Mouse (Mus musculus): ENCODE measurements around the gene Zdhhc4. TPM values are rescaled to one million over a fixed set of nuclear protein-coding genes. Genes with fewer than 3 reads are reported as not detected.

Gene Zdhhc4
- total RNA-seq, 2 experiments from 2014 or later = 35.0 to 40.6 TPM

GRCm38 (mm10) chr5:143314730-143315513 lies 14.1 kb downstream of the Zdhhc4 start, which contains the start of gene E130309D02Rik:
TSS of gene E130309D02Rik (minus strand) at chr5:143315360.
- peak; percentile 94 for DNase-seq
- TF ChIP-seq CTCF (IDR thresholded peaks at IDR 0.05) = no peak; the same call in 1 of the 2 replicates
- Histone ChIP-seq H3K27ac (peak within 1 kb of the TSS; percentile 93), H3K4me3 (peak within 1 kb of the TSS; percentile 98)
- intact Hi-C loops (cut with DNase I) = no loop called here

- intact Hi-C loops (cut with DNase I) = no loop called here
- TF ChIP-seq CTCF (IDR thresholded peaks at IDR 0.05) = no peak
- DNase-seq = no peak
- Histone ChIP-seq H3K27ac (peak overlapping the region; percentile 93), H3K4me3 (peak overlapping the region; percentile 98)
Observed at GRCm38 (mm10) chr5:143314183-143314729, 14.8 kb downstream of the Zdhhc4 start.

DNA sequence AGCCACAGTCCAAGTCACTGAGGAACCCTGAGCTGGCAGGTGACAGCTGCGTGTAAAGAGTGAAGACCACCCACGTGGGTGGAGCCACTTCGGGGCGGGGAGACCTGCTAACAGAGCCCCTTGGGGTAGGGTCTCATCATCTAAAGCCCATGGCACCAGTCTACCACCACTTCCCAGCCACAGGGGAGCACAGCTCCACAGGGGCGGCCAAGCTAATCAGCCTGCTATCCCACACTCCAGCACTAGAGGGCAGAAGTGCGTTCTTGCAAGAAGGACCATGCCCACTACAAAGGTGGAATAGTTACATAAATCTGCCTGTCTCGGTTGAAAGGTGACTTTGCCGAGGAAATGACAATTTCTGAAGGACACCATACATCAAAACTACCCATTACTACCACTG lies 17.2 kb downstream of the Zdhhc4 start:
- intact Hi-C loops (cut with DNase I) = no loop called here
- H3K27ac ChIP-seq = no peak overlapping the region
- TF ChIP-seq CTCF (IDR thresholded peaks at IDR 0.05) = peak; percentile 90
- peak; percentile 85 for DNase-seq
- H3K4me3 ChIP-seq = no peak overlapping the region

- no peak overlapping the region for H3K27ac ChIP-seq
- no peak for DNase-seq
- intact Hi-C loops (cut with DNase I) = no loop called here
- no peak for TF ChIP-seq CTCF (IDR thresholded peaks at IDR 0.05)
- H3K4me3 ChIP-seq = no peak overlapping the region
Observed at GRCm38 (mm10) chr5:143309916-143310315, 19.1 kb downstream of the Zdhhc4 start.

DNA sequence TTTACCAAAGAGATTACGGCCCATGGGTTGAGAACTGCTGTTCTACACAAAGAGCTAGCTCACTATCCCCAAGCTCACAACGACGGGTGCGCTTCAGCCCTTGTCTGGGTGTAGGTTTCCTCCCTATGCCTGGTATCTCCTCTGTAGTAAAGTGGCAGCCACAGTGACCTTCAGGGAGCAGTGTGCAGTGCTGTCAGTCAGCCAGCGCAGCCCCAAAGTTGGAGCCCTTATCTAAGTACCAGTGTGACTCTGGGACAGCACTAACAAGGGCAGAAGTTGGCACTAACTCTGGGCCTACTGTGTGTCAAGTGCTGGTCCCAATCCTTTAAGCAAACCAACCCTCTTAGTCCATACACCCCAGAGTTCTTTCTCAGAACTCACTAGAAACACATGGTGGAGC lies 20.2 kb downstream of the Zdhhc4 start:
- no peak for TF ChIP-seq CTCF (IDR thresholded peaks at IDR 0.05)
- DNase-seq = no peak
- intact Hi-C loops (cut with DNase I) = no loop called here
- Histone ChIP-seq H3K27ac (no peak overlapping the region), H3K4me3 (no peak overlapping the region)

GRCm38 (mm10) chr5:143304251-143304650 lies 24.8 kb downstream of the Zdhhc4 start:
- TF ChIP-seq CTCF (IDR thresholded peaks at IDR 0.05) = no peak
- DNase-seq = no peak
- intact Hi-C loops (cut with DNase I) = no loop called here
- H3K4me3 ChIP-seq = no peak overlapping the region
- H3K27ac ChIP-seq = no peak overlapping the region

- intact Hi-C loops (cut with DNase I) = no loop called here
- no peak overlapping the region for H3K27ac ChIP-seq
- no peak for DNase-seq
Observed at GRCm38 (mm10) chr5:143301296-143301695, 27.8 kb downstream of the Zdhhc4 start.

DNA sequence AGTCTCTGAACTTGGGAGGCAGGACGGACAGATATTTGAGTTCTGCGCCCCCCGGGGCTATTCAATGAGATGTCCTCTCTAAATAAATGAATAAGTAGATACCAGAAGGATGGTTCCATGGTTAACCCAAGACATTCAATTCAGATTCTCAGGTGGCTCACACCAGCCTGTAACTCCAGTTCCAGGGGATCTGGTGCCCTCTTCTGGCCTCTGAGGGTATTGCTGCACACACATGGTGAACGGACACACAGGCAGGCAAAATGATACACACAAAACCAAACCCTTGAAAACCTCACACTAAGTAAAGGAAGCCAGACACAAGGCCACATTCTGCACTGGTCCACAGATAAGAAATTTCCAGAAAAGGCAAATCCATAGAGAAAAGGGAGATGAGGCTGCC lies 29.4 kb downstream of the Zdhhc4 start:
- H3K4me3 ChIP-seq = no peak overlapping the region
- H3K27ac ChIP-seq = no peak overlapping the region
- peak; percentile 37 for DNase-seq
- TF ChIP-seq CTCF (IDR thresholded peaks at IDR 0.05) = peak; percentile 68
- intact Hi-C loops (cut with DNase I) = no loop called here

More at GRCm38 (mm10) chr5:143301296-143301695, 27.8 kb downstream of the Zdhhc4 start:
- TF ChIP-seq CTCF (IDR thresholded peaks at IDR 0.05) = peak; percentile 20; the same call in 1 of the 2 replicates
- no peak overlapping the region for H3K4me3 ChIP-seq

DNA sequence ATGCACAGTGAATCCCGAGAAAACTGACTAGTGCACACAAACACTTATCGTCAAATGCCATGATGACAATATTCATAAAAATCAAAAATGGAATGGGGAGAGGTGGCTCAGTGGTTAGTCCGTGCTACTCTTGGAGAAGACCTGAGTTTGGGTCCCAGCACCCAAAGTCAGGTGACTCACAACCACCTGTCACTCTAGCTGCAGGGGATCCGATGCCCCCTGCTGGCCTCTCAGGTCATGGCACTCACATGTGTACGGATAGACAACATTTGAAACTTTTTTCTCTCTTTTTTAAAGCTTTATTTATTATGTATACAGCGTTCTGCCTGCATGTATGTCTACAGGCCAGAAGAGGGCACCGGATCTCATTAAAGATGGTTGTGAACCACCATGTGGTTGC lies 30.7 kb downstream of the Zdhhc4 start:
- no peak for DNase-seq
- TF ChIP-seq CTCF (IDR thresholded peaks at IDR 0.05) = peak; percentile 44
- no peak overlapping the region for H3K4me3 ChIP-seq
- no peak overlapping the region for H3K27ac ChIP-seq
- intact Hi-C loops (cut with DNase I) = no loop called here

- intact Hi-C loops (cut with DNase I) = no loop called here
- no peak for TF ChIP-seq CTCF (IDR thresholded peaks at IDR 0.05)
Observed at GRCm38 (mm10) chr5:143297986-143298385, 31.1 kb downstream of the Zdhhc4 start.

DNA sequence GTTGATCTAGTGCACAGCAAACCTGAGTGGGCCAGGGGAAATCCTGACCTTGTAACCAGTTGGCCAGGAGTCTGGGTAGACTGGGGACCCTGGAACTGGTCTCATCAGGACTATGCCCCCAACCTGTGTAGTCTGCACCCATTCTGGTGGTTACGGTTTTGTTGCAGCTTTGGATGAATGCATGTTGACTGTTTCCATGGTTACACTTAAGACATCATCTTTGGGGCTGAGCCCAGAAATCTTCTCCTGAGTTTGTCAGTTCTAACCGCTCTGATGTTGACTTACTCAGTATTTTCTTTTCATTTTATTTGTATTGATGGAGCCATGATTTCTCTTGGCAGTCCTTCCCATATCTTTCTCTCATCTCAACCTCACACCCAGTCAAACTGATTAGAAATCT lies 33.7 kb downstream of the Zdhhc4 start:
- Histone ChIP-seq H3K27ac (no peak overlapping the region), H3K4me3 (no peak overlapping the region)
- TF ChIP-seq CTCF (IDR thresholded peaks at IDR 0.05) = no peak
- intact Hi-C loops (cut with DNase I) = no loop called here
- no peak for DNase-seq

More at GRCm38 (mm10) chr5:143297986-143298385, 31.1 kb downstream of the Zdhhc4 start:
- no peak for DNase-seq
- Histone ChIP-seq H3K27ac (no peak overlapping the region), H3K4me3 (no peak overlapping the region)

- DNase-seq = no peak
- no peak overlapping the region for H3K4me3 ChIP-seq
- H3K27ac ChIP-seq = no peak overlapping the region
- TF ChIP-seq CTCF (IDR thresholded peaks at IDR 0.05) = peak; percentile 32
- intact Hi-C loops (cut with DNase I) = no loop called here
Observed at GRCm38 (mm10) chr5:143294862-143295261, 34.2 kb downstream of the Zdhhc4 start.

GRCm38 (mm10) chr5:143293404-143293803 lies 35.7 kb downstream of the Zdhhc4 start, which contains the start of gene Zfp853:
TSS of gene Zfp853 (minus strand) at chr5:143293623.
- no peak for DNase-seq
- H3K27ac ChIP-seq = no peak within 1 kb of the TSS
- peak within 1 kb of the TSS; percentile 63 for H3K4me3 ChIP-seq
- intact Hi-C loops (cut with DNase I) = no loop called here
- TF ChIP-seq CTCF (IDR thresholded peaks at IDR 0.05) = no peak

Measured in gastrocnemius, adult 2 months (tissue).